Comparison of ENCODE assay signal across 8 mouse cellular contexts in the genomic region with DNA sequence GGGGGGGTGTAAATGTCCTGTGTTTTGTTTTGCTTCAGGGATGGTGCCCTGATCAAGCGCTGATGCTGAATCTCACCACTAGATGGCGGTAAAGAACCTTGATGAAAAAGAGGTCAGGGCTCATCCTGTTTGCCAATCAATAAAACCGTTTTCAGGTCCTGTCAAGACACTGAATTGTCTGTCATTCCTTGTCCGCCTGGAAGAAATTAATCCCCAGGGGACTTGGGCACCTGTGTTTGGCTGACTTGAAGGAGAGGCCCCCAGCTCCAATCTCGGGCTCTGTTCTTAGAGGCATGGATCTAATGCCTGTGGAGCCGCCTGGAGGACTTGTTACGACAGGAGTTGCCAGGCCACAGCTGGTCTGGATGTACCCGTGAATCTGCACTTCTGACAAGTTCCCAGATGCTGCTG. TPM values are rescaled to one million over a fixed set of nuclear protein-coding genes. Genes with fewer than 3 reads are reported as not detected.
DNase-seq lines count a peak whose midpoint lies in the region; ATAC-seq and TF ChIP-seq lines count a peak whose summit lies in the region.

No protein-coding gene starts in this region.

- 0 out of 2 replicates have a peak overlapping the region, but pooled peaks have one; percentile 10 for H3K4me3 ChIP-seq in embryonic facial prominence, embryonic 12.5 days
- peak overlapping the region; percentile 21 for H3K4me3 ChIP-seq in limb, embryonic 14.5 days (replicated peaks; ENCODE audit: low read length)
- H3K4me3 ChIP-seq in midbrain, postnatal 0 days (ENCODE audit: low read depth, low read length), result peak overlapping the region; percentile 18; the same call in 1 of the 2 replicates

- no peak for TF ChIP-seq POLR2A in limb, embryonic 14.5 days (IDR thresholded peaks at IDR 0.05; ENCODE audit: borderline replicate concordance, extremely low read depth, insufficient read depth, insufficient read length)

- peaks cover 11% of the 10 kb centered on the region for H3K4me1 ChIP-seq in embryonic facial prominence, embryonic 12.5 days
- H3K4me1 ChIP-seq in limb, embryonic 14.5 days (ENCODE audit: control insufficient read depth, insufficient read depth, low read length), result peaks cover 8% of the 10 kb centered on the region
- 0 out of 2 replicates have a peak, but pooled peaks cover 2% of the 10 kb centered on the region for H3K4me1 ChIP-seq in midbrain, postnatal 0 days (ENCODE audit: insufficient read depth, low read length)

- under 1% methylated on average over 8 of the region's 8 CpGs for WGBS in embryonic facial prominence, embryonic 12.5 days
- 3% methylated on average over 8 of the region's 8 CpGs for WGBS in limb, embryonic 14.5 days
- 1% methylated on average over 8 of the region's 8 CpGs for WGBS in midbrain, postnatal 0 days

- peak overlapping the region; percentile 44 for H3K4me2 ChIP-seq in embryonic facial prominence, embryonic 12.5 days (replicated peaks)
- H3K4me2 ChIP-seq in limb, embryonic 14.5 days (replicated peaks; ENCODE audit: low read depth, low read length, severe bottlenecking), result peak overlapping the region; percentile 46
- H3K4me2 ChIP-seq in midbrain, postnatal 0 days (ENCODE audit: low read depth, low read length, poor library complexity, severe bottlenecking), result peak overlapping the region; percentile 45

- H3K9ac ChIP-seq in embryonic facial prominence, embryonic 12.5 days, result no peak overlapping the region
- no peak overlapping the region for H3K9ac ChIP-seq in limb, embryonic 14.5 days (ENCODE audit: low read depth, low read length, severe bottlenecking)
- no peak overlapping the region for H3K9ac ChIP-seq in midbrain, postnatal 0 days (replicated peaks; ENCODE audit: low read length, poor library complexity, severe bottlenecking)

- DNase-seq in 3134 (ENCODE audit: extremely low read depth, insufficient read length, low spot score), result peak; percentile 54
- DNase-seq in adrenal gland, postnatal 14 days, result peak; percentile 79
- DNase-seq in heart, adult 9 months (ENCODE audit: low spot score in 2 of 2), result peak; percentile 68 to 75
- DNase-seq in kidney, adult 9 months, result peak; percentile 84
- peak; percentile 82 for DNase-seq in limb, embryonic 14.5 days (ENCODE audit: low spot score)
- DNase-seq in midbrain, postnatal 0 days (ENCODE audit: low spot score), result peak; percentile 89
- peak; percentile 31 to 69 for DNase-seq in spleen, postnatal 14 days (ENCODE audit: low spot score in 2 of 2)

- peak; percentile 91 for TF ChIP-seq CTCF in midbrain, postnatal 0 days (IDR thresholded peaks at IDR 0.05)

- ATAC-seq in embryonic facial prominence, embryonic 12.5 days (ENCODE audit: insufficient number of reproducible peaks, insufficient read depth, low FRiP score, low TSS enrichment), result 0 out of 2 replicates have a peak, but pooled peaks have one; percentile 22
- peak; percentile 63; the same call in 1 of the 2 replicates for ATAC-seq in limb, embryonic 14.5 days (ENCODE audit: low FRiP score, low read depth)
- ATAC-seq in midbrain, postnatal 0 days (ENCODE audit: low FRiP score), result peak; percentile 63; the same call in 1 of the 2 replicates

- H3K27me3 ChIP-seq in embryonic facial prominence, embryonic 12.5 days, result no peaks in the 10 kb centered on the region
- no peaks in the 10 kb centered on the region for H3K27me3 ChIP-seq in limb, embryonic 14.5 days (ENCODE audit: control insufficient read depth, insufficient read depth, low read length)
- H3K27me3 ChIP-seq in midbrain, postnatal 0 days (ENCODE audit: insufficient read depth, low read length), result no peaks in the 10 kb centered on the region

- no peaks in the 10 kb centered on the region for H3K36me3 ChIP-seq in embryonic facial prominence, embryonic 12.5 days
- no peaks in the 10 kb centered on the region for H3K36me3 ChIP-seq in limb, embryonic 14.5 days (ENCODE audit: control insufficient read depth, insufficient read depth, low read length)
- no peaks in the 10 kb centered on the region for H3K36me3 ChIP-seq in midbrain, postnatal 0 days (ENCODE audit: insufficient read depth, low read length)

- no peaks in the 10 kb centered on the region for H3K9me3 ChIP-seq in embryonic facial prominence, embryonic 12.5 days
- H3K9me3 ChIP-seq in limb, embryonic 14.5 days (ENCODE audit: control insufficient read depth, low read length), result no peaks in the 10 kb centered on the region
- no peaks in the 10 kb centered on the region for H3K9me3 ChIP-seq in midbrain, postnatal 0 days (ENCODE audit: low read length)

- no peak overlapping the region for H3K27ac ChIP-seq in embryonic facial prominence, embryonic 12.5 days
- H3K27ac ChIP-seq in limb, embryonic 14.5 days (replicated peaks; ENCODE audit: low read depth, low read length), result no peak overlapping the region
- H3K27ac ChIP-seq in midbrain, postnatal 0 days (ENCODE audit: low read depth, low read length), result no peak overlapping the region

RNA-seq across cellular contexts. Expression of gene Bfsp1, which starts 25.7 kb away (rescaled TPM):
- total RNA-seq in adrenal gland, postnatal 14 days (2021), result 0.74 and 0.94 TPM in 2 replicates
- polyA plus RNA-seq in embryonic facial prominence, embryonic 12.5 days (2016; fragmentation: Nextera tagmentation; extraction: Ambion mirVana), result 2.1 and 2.5 TPM in 2 replicates
- polyA plus RNA-seq in limb, embryonic 14.5 days (2012; rRNA removed), result 1.9 and 2.2 TPM in 2 replicates
- 2.3 and 3.1 TPM in 2 replicates for polyA plus RNA-seq in limb, embryonic 14.5 days (2014; fragmentation: Nextera tagmentation; extraction: Ambion mirVana)
- total RNA-seq in midbrain, postnatal 0 days (2014; rRNA removed), result 1.5 and 2.5 TPM in 2 replicates
- 2.5 TPM in 2 replicates for polyA plus RNA-seq in midbrain, postnatal 0 days (2015; fragmentation: Nextera tagmentation; extraction: Ambion mirVana)
